ENCODE assay signal across 9 mouse cellular contexts in the genomic region with DNA sequence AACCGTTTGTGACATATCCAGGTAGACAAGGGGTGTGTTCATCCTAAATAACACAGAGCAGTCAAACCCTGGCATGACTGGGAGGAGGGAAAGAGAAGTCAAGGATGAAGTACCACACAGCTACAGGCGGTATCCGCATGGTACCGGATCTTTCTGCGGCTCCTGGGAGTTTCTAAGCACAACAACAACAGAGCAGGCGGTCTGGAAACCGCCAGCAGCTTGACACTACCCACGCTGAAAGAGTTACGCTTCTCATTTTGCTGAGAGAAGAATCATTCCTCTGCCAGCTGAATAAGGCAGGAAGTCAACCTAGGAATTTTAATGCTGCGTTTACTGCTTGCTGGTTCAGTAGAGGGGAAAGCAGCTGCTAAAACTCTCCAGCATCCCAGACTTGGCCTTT.
DNase-seq lines count a peak whose midpoint lies in the region; ATAC-seq and TF ChIP-seq lines count a peak whose summit lies in the region.
"Had no signal": no experiment of that assay in that cellular context is flagged by ENCODE, and none has a peak within 500 bp of the region (broad histone marks: within the 10 kb centered on the region; RNA-seq: fewer than 3 reads in every experiment).

No protein-coding gene starts in this region.

- H3K9ac ChIP-seq in intestine, embryonic 14.5 days (ENCODE audit: low read length) = no peak overlapping the region
- H3K9ac ChIP-seq in intestine, postnatal 0 days (ENCODE audit: low read depth, low read length) = no peak overlapping the region

- H3K4me3 ChIP-seq in intestine, embryonic 14.5 days (ENCODE audit: low read depth, low read length) = no peak overlapping the region
- no peak overlapping the region for H3K4me3 ChIP-seq in intestine, postnatal 0 days (ENCODE audit: low read depth, low read length)

- TF ChIP-seq CTCF in intestine, postnatal 0 days (IDR thresholded peaks at IDR 0.05; ENCODE audit: low read depth) = no peak

- no peak overlapping the region for H3K27ac ChIP-seq in intestine, embryonic 14.5 days (ENCODE audit: low read depth)
- no peak overlapping the region for H3K27ac ChIP-seq in intestine, postnatal 0 days (ENCODE audit: low read depth, low read length)
- H3K27ac ChIP-seq: macrophage had no signal

- no peak for DNase-seq in intestine, embryonic 14.5 days (ENCODE audit: low spot score)
- DNase-seq in frontal cortex, adult 2 months (ENCODE audit: extremely low spot score in 1 of 2, low spot score in 1 of 2) = peak; percentile 61 to 82
- DNase-seq in left cerebral cortex, adult 8-10 months (ENCODE audit: low spot score in 2 of 2) = peak; percentile 35 to 80
- DNase-seq in right cerebral cortex, adult 2 months (ENCODE audit: low spot score in 2 of 2) = peak; percentile 73 to 81
- no peak for DNase-seq in gastrocnemius, adult 8-10 months (ENCODE audit: low spot score in 2 of 2)
- no peak for DNase-seq in cerebellum, postnatal 36 days

- no peaks in the 10 kb centered on the region for H3K36me3 ChIP-seq in intestine, embryonic 14.5 days (ENCODE audit: control insufficient read depth, insufficient read depth, low read length)
- H3K36me3 ChIP-seq in intestine, postnatal 0 days (ENCODE audit: control insufficient read depth, insufficient read depth) = no peaks in the 10 kb centered on the region

- WGBS in intestine, embryonic 14.5 days = 22% methylated on average over 10 of the region's 10 CpGs
- 44% methylated on average over 10 of the region's 10 CpGs for WGBS in intestine, postnatal 0 days

- H3K9me3 ChIP-seq in intestine, embryonic 14.5 days (ENCODE audit: control insufficient read depth, low read length) = no peaks in the 10 kb centered on the region
- no peaks in the 10 kb centered on the region for H3K9me3 ChIP-seq in intestine, postnatal 0 days (ENCODE audit: control insufficient read depth)

- H3K4me2 ChIP-seq in intestine, embryonic 14.5 days (ENCODE audit: low read length) = peak overlapping the region; percentile 1; the same call in 1 of the 2 replicates
- H3K4me2 ChIP-seq in intestine, postnatal 0 days (replicated peaks; ENCODE audit: low read depth) = no peak overlapping the region

- H3K27me3 ChIP-seq in intestine, embryonic 14.5 days (replicated peaks; ENCODE audit: control insufficient read depth, insufficient read depth, low read length) = no peaks in the 10 kb centered on the region
- H3K27me3 ChIP-seq in intestine, postnatal 0 days (replicated peaks; ENCODE audit: control insufficient read depth, insufficient read depth, low read length) = no peaks in the 10 kb centered on the region

- peaks cover 8% of the 10 kb centered on the region; the same call in 1 of the 2 replicates for H3K4me1 ChIP-seq in intestine, embryonic 14.5 days (replicated peaks; ENCODE audit: control insufficient read depth, insufficient read depth, low read length)
- H3K4me1 ChIP-seq in intestine, postnatal 0 days (replicated peaks; ENCODE audit: control insufficient read depth, insufficient read depth, low read length) = no peaks in the 10 kb centered on the region

- no peak for ATAC-seq in intestine, embryonic 14.5 days (replicated peaks; ENCODE audit: low FRiP score, low TSS enrichment, low read depth)
- no peak for ATAC-seq in intestine, postnatal 0 days
- ATAC-seq in CD4-positive, CD25-positive, alpha-beta regulatory T cell, adult 4 months = no peak

Comparison
In these comparisons a context has a peak if more than half of its experiments do, and no peak if none do; other contexts are left out.
1. DNase-seq: peak in frontal cortex, adult 2 months (2 of 2), left cerebral cortex, adult 8-10 months (2 of 2) and right cerebral cortex, adult 2 months (2 of 2); none in intestine, embryonic 14.5 days (single experiment), gastrocnemius, adult 8-10 months (0 of 2) and cerebellum, postnatal 36 days (0 of 2).